Mouse (Mus musculus): ENCODE data around the gene Flvcr1.

GRCm38 (mm10) chr1:191064535-191064934 lies 38.6 kb upstream of the Flvcr1 start:
- TF ChIP-seq CTCF (IDR thresholded peaks at IDR 0.05; ENCODE audit: low read depth): no peak
- TF ChIP-seq EP300 (IDR thresholded peaks at IDR 0.05; ENCODE audit: low read depth): no peak

Measured in liver, postnatal 0 days (tissue).